In the genomic region with DNA sequence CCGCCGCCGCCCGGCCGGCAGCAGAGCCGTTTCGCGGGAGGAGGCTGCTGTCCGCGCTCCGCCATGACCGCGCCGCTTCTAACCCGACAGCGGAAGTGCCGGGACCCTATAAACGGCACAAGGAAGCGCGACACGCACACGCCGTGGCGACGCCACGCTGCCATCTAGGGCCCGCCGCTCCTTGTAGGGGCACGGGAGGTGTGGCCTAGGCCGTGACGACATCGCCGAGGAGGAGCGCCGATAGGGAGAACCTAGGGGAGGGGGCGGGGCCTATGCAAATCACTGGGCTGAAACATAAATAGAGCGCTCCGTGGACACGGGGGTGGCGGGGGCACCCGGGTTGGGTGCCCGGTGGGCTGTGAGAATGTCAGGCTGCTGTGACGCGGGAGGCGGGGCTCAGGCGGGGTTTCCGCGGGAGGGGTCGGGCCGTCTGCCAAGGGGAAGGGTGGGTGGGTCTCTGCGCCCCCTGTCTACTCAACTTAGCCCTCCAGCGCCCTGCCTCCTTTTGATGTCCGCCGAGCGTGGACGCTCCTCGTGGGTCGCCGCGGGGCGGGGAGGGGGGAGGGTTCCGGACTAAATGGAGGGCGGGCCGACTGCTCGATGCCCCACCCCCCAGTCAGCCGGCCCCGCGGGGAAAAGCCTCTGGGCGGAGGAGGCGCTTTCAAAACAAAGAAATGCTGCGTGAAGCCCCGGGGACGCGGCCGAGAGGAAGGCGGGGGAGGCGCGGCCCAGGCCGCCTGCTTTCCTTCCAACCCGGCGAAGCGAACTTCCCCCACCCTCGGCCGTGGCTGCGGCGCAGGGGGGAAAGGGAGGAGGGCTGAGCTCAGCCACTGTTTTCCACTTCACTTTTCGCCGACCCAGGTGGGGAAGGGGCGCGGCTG, we compare ENCODE assay signal across 1 mouse cellular context.
TF ChIP-seq lines count a peak whose summit lies in the region.

No protein-coding gene starts in this region.

TF ChIP-seq in MEL, 35 proteins besides CTCF, POLR2A, EP300 and RAD21 (continued from another document):
- TF ChIP-seq KAT2A (conservative IDR thresholded peaks at IDR 0.05; ENCODE audit: low read depth, low read length) (no peak; the same call in 1 of the 2 replicates), ZKSCAN1 (IDR thresholded peaks at IDR 0.05; ENCODE audit: low read depth, low read length) (no peak), JUND (IDR thresholded peaks at IDR 0.05; ENCODE audit: low read depth, low read length) (no peak), ELF1 (IDR thresholded peaks at IDR 0.05; ENCODE audit: low read depth, low read length) (peak; percentile 93), MAFK (IDR thresholded peaks at IDR 0.05; ENCODE audit: borderline replicate concordance, low read depth, low read length) (no peak), POLR2AphosphoS2 (IDR thresholded peaks at IDR 0.05; ENCODE audit: low read length) (peak; percentile 49; the same call in 1 of the 2 replicates), MEF2A (IDR thresholded peaks at IDR 0.05; ENCODE audit: extremely low read depth, insufficient replicate concordance, low read depth, low read length, poor library complexity, severe bottlenecking) (peak; percentile 53; the same call in 1 of the 2 replicates), CHD1 (IDR thresholded peaks at IDR 0.05; ENCODE audit: low read depth, low read length) (no peak), USF1 (IDR thresholded peaks at IDR 0.05; ENCODE audit: low read depth, low read length) (peak; percentile 22; the same call in 1 of the 2 replicates), CHD2 (IDR thresholded peaks at IDR 0.05; ENCODE audit: low read length) (no peak), UBTF (IDR thresholded peaks at IDR 0.05; ENCODE audit: borderline replicate concordance, insufficient read depth, low read depth, low read length) (no peak)
